Mouse (Mus musculus) bone marrow, adult 2 months (tissue): ENCODE data around the gene Lrmda.

ENCODE experiments used
- CTCF ChIP-seq: fragments of 200-500 bp; IDR thresholded peaks from 2 replicates; pipeline ENCODE4 v1.5.1; 2011; ENCODE audit warnings: low read length, control low read depth; ENCODE audit not compliant: control insufficient read depth, insufficient read depth
- POLR2A ChIP-seq: fragments of 200-500 bp; IDR thresholded peaks from 2 replicates; pipeline ENCODE4 v1.6.1; 2011; ENCODE audit warnings: low read depth, mild to moderate bottlenecking, control low read depth, low read length, borderline replicate concordance; ENCODE audit not compliant: control insufficient read depth

DNA sequence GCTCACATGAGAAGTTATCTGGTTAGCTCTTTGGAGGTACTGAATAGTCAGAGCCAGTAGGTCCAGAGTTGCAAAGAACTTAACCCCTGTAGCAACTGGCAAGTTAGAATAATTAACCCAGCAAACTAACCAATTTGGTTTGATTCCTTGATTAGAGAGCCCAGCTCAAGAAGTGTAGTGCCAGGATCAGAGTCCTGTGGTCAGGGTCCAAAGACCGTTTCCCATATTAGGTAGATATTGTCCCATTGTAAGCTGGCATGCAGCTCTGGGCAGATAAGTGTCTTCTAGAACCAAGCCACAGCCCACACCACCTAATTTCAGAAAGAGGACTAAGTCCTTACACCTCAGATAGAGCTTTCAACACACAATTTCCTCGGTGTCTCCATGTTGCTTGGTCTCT, 473.8 kb downstream of the Lrmda start:
- TF ChIP-seq CTCF (no peak), POLR2A (no peak)
